Mouse (Mus musculus) c-Kit-negative CD71-positive TER-119-positive erythroid progenitor cells, embryonic 14.5 days (primary cell): ENCODE measurements around the gene Kpna3.

Experiments used
- DNase-seq: peaks from one replicate; pipeline ENCODE4 v3.0.0-alpha.2; 2013; ENCODE audit warnings: low read depth, low spot score

The Kpna3 gene

GRCm38 (mm10) chr14:61320765-61321164 lies 118.9 kb downstream of the Kpna3 start:
- no peak for DNase-seq

- DNase-seq = no peak
Observed at GRCm38 (mm10) chr14:61316861-61317260, 122.8 kb downstream of the Kpna3 start.
